Mouse (Mus musculus): ENCODE results near the gene Arhgap24.
A peak's percentile ranks its signal among the peaks of the same experiment; 100 is the strongest.

The Arhgap24 gene

DNA sequence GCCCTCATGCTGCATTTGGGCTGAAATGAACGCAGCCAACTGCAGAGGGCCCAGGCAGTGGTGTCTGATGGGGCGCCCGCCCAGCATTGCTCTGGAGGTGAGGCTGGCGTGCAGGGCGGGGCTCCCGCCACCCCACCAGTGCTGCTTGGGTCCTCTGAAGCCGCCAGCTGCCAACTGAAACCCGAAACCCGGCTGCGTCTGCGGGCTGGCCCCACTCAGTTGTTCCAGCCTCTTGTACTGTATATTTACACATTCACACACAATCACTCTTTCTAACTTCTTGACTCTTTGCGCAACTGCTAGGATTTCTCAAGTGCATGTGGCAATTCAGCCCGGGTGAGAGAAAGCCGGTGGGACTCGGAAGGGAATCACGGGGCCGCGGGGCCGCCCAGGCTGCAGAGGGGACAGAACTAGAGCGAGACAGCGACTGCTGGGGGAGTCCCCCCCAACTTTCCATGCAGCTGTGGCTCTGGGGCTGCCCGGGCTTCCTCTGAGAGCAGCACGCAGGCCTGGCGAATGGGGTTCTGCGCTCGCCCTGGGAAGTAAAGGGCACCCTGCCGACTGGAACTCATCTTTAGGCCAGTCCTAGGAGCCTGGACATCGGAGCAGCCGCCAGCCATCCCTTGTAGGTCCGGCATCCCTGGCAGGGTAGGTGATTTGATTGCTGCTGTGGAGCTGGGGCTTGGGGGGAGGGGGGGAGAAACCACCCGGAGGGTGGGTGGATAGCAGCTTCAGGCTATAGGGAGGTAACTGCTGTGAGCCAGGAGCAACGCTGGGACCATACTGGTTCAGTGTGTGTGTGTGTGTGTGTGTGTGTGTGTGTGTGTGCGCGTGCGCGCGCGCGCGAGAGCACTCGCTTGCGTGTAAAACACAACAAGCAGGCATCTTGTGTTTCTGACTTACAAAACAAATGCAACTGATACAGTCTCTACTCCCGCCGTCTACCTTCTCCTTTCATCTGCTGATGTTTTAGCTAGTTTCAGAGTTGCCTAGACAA is at the start of gene Arhgap24:
Arhgap24 (plus strand) TSS at position 177 of the 997 bp plus-strand sequence.
- peak; percentile 80 for DNase-seq (ENCODE audit: low spot score)

DNA sequence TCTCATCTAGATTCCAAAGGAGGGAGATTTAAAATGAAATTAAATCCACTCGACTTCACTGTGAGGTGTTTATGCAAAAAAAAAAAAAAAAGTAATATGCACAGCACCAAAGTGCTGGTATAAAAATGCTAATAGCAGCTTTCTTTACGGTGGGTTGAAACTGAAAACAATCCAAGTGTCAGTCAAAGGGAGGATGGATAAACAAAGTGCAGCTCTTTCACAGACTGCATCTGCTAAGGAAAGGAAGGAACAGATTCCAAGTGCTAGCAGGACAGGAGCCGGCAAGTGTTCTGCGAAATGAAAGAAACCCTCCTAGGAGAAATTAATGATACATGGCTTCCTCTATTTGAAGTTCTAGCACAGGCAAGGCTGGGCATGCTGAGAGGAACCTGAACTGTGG is 47.0 kb upstream of the Arhgap24 start:
- DNase-seq (ENCODE audit: low spot score) = no peak

DNA sequence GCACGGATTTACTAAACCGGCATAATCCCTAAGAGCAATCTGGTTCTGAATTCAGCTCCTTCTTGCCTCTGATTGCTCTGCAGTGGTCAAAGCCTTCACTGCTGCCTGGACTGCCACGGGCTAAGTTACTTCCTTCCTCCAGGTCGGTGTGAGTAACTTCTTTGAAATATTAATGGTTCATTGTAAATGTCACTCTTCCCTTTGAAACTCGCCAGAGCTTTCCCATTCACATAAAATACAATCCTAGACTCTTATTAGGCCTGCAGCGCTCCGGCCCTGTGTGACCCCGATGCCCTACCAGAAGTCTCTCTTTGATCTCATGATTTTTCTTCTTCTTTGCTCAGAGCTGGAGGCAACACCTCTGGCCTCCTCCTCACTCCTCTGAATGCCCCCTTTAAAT is 44.6 kb upstream of the Arhgap24 start:
- DNase-seq (ENCODE audit: low spot score) = peak; percentile 29

DNA sequence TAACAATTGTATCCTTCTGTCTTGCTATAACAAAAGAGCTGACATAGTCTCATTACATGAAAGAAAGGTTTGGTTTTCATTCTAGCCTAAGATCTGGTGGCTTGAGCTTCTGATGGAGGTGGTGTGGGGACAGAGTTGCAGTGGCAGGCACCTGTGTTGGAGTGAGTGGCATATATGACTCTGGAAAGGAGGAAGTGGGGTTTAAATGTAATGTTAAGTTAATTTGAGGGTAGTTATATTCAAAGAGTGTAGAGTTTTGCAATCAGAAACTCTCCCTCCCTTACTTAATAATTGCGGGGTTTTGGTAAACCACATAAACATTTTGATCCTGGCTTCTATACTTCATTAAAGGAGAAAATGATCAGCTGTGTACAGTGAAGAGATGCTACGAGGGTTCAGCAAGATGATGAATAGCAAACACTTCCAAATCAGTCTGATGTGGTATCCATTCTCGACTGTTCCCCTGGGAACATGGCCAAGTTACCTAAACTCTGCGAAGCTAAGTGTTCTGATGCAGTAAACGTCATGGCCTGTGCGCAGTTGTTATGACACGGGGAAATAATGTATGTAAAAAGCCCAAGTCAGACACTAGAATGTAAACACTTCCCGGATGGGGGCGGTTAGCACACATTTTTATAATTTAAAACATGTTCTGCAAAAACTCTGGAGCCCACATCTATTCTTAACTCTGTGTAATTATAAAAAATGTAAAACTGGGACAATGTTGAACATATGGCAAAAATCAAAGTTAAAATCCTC is 41.9 kb upstream of the Arhgap24 start:
- no peak for DNase-seq (ENCODE audit: low spot score)

DNA sequence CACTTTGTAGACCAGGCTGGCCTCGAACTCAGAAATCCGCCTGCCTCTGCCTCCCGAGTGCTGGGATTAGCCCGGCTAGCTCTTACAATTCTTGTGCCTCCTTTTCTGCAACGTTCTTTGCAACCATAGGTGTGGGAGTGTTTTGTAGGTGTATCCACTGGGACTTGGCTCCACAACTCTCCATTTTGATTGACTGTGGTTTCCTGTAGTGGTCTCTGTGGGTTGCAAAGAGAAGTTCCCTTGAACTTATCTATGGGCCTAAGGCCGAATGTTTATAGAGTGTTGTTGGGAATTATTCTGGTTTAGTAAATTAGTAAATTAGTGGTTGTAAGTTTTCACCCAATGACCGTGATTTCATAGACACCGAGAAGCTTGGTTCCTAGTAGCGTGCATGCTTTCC is 33.8 kb upstream of the Arhgap24 start:
- DNase-seq (ENCODE audit: low spot score) = no peak

DNA sequence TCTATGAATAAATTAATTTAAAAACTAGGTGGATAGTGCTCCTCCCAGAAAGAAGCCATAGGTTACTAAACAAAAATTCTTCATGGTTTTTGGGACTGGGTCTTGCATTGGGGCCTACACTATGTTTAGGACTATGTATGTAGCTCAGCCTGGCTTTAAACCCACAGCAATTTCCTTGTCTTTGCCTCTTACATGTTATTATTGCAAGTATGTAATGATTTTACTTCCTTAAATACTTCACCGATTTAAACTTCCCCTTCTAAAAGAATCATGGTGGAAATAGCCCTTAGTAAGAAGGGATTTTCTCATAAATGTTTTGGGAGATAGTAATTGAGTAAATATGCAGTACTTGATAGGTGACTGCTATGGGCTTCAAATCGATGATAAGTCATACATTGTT is 30.3 kb upstream of the Arhgap24 start:
- DNase-seq (ENCODE audit: low spot score) = no peak

DNA sequence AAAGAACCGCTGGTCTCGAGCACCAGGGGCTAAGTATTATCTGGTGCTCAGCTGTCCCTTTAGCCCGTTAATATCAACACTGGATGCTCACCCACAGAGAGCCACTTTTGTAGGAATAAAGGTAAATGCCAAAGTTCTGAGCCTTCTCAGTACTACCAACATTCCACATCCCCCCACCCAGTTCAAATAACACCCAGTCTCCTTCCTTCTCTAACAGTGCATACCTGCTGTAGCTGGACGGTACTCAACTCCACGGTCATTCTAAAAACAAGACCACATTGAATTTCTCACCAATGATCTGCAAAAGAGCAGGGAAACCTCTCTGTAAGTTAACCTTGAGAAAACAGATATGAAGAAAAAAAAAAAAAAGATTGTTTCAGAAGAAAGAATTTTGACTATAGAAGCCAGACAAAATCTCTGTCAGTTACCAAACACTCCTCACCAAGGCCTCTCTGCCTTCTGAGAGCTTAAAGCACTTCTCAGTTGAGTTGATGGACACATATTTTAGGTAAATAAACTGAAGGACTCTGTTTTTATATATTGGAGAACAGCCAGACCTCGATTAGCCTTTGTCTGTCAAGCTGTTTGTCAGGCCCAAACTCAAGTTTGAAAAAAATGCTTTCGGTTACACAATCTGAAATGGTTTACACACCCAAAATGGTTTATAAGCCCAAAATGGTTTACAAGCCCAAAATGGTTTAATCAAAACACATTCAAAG is 29.0 kb upstream of the Arhgap24 start:
- no peak for DNase-seq (ENCODE audit: low spot score)

DNA sequence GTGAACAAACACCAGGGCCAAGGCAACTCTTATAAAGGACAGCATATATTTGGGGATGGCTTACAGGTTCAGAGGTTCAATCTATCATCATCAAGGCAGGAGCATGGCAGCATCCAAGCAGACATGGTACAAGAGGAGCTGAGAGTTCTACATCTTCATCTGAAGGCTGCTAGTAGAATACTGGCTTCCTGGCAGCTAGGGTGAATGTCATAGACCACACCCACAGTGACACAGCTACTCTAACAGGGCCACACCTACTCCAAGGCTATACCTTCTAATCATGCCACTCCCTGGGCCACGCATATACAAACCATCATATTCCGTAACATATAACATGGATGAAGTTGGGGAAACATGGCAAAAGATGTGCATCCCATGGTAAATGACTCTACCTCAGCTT is 27.9 kb upstream of the Arhgap24 start:
- no peak for DNase-seq (ENCODE audit: low spot score)

DNA sequence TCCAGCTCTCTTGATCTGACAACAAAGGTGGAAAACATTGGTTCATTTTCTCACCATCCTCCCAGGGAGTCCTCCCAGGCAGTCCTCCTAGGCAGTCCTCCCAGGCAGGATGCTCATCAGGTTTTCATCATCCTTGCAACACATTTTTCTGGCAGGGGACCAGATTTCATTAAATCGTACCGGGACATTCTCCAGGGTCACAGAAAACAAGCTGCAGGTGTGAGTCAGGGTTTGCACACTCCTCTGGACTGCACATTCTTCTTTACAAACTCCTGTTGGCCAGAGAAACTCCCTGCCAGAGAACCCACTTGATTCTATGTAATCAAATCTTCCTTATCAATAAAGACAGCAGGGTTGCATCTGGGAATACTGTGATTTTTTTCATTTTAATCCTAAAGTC is 25.9 kb upstream of the Arhgap24 start:
- no peak for DNase-seq (ENCODE audit: low spot score)

DNA sequence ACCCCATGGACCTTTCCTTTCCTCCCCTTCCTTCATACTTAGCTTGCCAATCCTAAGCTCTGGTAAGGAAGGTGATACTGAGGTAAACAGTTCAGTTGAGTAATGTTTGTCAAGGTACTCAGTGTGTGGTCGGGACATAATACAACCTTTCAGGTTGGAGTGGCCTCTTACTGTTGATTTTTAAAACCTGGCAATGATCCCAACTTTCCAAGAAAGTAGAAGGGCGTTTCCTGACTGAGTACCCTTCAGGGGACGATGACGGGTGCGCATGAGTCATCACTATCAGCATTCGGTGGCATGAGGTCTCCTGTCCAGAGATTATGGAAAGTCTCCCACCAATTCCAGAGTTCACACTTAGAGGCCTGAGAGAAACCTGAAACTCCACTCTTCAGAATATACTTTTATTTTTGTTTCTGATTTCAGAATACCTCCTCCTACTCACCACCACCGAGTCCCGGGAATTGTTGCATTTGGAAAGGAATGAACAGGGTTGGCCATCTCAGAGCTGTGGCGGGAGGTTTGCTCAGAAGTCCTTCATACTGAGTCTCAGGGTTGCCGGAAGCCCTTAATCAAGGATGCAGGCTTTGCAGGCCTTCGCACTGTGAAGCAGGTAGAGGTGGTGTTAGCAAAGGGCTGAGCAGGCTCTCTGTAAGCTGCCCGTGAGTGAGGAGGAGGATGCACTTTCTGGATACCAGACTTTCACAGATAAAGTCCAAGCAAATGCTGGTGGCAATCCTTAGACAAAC is 20.6 kb upstream of the Arhgap24 start:
- no peak for DNase-seq (ENCODE audit: low spot score)

DNA sequence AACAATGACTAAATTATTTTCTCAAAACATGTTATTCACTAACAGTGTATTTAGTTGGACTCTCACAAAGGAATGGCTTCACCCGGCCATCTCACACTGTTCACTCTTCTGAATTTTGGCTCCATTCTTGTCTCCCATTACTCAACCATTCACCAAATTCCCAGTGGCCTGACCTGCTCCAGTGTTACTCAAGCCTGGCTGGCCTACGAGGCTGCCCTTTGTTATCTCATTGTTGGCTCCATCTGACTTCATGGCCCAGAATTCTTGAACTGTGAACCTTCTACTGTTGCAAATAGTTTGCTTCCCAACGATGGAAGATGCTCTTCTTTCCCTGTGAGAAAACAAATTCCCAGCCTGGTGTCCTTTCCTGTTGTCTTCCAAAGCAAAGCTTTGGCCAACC is 18.2 kb upstream of the Arhgap24 start:
- no peak for DNase-seq (ENCODE audit: low spot score)

DNA sequence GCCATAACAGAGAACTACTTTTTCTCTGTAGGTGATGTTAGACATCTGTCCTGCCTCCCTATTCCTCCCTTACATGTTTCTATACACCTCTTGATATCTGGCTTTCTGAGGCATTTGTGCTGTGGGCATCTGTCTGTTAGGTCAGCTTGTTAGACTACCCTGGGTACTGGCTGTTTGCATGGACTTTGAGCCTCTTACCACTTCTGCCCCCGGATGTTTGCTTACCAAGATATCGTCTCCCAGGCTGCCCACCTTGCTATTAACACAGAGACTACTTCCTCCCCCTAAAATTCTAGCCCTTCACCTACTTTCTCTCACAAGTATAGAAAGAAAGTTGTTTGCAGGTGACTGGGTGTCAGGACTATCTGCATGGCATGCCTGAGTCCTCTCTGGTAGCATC is 15.8 kb upstream of the Arhgap24 start:
- no peak for DNase-seq (ENCODE audit: low spot score)

DNA sequence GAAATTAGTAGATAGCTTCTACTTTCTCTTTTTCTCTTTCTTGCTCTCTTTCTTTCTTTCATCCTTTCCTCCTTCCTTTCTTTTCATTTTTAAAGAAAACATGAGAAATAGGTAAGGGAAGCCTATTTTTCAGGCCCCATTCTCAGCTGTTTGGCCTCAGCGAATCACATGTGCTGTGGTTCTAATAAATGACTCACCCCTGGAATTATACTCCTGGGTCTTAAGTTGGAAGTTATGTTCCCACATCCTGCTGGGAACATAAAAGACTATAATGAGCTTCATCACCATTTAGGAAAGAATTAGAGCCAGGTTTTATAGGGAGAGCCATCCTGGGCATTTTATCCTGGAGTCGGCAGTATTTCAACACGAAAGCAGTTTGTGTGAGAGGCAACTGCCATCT is 12.9 kb upstream of the Arhgap24 start:
- DNase-seq (ENCODE audit: low spot score) = no peak

DNA sequence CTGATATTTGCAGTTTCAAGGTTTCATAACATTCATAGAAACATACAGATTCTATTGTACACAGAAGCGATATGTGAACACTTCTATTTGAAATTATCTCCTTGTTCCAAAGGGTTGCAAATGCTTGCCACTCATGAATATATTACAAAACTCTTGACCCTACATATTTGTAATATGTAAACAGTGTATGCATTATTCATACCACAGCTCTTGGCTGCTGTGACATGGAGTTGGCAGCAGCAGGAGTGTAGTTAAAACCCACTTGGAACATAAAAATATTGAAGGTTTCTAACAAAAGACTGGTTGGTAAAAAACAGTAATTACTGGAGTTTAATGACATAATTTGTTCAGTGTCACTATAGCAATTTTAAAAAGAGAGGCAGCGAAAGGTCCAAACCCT is 10.9 kb upstream of the Arhgap24 start:
- no peak for DNase-seq (ENCODE audit: low spot score)

DNA sequence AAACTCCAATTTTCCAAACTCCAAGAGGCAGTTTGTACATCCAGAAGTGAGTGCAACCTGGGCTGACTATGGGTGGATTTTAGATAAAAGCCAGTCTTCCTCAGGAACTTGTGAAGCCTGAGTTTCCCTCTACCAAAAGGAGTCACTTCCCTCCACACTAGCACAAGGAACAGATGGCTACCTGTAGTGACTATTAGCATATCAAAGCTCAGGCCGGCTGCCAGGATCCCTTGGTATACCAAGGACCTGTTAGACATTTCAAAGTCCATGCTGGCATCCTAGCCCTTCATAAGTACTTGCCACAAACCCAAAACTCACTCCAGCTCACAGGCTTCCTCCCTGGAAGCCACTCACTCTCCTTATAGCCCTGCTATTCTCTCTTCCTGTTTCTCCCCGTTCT is 3.1 kb upstream of the Arhgap24 start:
- no peak for DNase-seq (ENCODE audit: low spot score)

DNA sequence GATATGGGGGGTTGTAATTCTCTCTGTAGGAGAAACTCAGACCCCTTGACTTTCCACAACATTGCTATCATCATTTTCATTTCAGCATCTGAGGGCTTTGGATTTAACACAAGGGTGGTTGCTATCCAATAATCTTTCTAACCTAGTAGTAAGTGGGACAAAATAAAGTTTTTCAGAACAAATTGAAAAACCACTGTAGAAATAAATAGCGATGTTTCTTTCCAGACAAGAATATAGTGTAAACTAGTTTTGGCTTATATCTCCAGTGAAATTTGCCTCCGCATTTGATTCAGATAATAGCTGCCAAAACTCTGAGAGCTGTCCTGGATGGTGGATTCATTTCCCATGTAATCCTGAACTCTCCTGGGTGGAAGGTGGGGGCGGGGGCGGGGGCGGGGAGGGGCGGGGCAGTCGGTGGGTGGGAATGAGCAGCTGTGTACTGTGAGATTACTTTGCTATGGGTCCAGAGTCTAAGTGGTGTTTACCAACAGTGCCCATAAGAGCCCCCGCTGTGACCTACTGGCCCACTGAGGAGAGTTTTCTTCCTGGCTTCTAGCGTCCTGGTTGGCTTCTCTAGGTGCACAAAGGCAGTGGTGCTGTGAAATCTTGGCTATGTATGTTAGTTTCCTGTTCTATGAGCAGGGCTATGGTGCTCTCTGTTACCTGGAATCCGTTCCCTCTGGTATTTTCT is 2.2 kb downstream of the Arhgap24 start:
- DNase-seq (ENCODE audit: low spot score) = no peak

DNA sequence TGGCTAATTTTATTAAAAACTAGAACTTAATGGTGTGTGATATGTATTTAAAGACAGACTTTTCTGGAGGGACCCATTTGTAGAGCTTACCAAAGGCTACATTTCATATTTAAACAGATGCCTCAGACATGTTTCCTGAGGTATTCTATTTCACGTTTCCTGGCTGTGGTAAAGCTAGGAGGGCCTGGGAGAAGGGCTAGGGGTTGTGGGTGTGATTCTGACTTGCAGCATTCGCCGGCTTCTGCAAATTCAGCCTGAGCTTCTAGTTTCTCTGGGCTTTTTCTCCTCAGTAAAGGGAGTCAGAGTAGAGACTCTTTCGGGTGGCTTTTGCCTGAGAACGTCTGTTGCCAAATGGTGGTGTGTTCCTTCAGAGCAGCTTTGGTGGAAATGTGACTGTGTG is 10.4 kb downstream of the Arhgap24 start:
- DNase-seq (ENCODE audit: low spot score) = no peak

DNA sequence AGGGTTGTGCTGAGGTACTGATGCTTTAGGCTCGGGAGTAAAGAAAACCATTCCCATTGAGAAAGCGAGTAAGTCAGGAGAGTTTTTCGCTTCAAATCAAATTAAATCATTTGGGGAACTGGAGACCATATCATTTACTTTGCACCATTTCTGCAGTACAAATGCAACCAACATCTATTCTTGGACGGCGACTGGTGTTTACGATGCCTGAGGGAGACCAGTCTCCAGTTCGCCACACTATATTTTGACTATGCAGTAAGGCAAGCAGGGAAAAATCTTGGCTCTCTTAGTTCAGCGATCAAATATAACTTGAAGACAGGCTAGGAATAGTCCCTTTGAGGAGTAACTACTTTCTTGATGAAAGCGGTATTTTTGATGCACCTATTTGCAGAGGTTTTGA is 11.0 kb downstream of the Arhgap24 start:
- no peak for DNase-seq (ENCODE audit: low spot score)

DNA sequence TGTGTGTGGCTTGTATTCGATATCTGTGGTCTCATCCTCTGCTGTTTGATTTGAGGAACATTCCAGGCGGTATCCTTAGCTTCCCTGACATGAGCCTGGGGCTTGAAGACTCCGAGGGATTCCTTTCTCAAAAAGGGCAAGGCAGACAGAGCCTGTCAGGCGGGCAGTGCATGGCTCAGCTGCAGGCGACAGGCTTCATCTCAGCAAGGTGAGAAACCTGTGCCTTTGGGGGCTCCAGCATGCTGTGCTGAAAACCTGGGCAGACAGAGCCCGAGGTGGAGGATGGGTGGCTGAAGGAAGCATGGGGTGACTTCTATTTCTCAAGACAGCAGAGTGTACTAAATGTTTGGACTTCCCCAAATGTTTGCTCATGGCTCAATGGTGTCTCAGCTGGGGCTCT is 13.6 kb downstream of the Arhgap24 start:
- DNase-seq (ENCODE audit: low spot score) = no peak

DNA sequence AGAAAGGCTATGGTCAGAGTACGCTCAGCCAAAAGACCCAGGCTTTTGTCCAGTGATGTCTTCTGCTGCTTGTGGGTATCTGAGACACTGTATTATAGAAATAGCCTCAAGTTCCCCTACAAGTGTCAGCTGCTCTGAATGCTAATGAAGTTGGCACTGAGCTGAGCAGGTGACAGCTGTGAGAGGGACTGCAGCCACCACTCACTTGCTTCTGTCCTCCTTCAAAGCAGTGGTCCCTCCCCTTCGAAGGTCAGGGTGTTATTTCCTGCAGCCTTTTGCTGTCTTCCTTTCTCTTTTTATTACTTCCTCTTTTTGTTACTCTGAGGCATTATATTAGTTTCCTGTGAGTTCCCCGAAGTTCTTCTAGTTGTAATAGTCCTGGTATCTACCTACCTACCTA is 16.0 kb downstream of the Arhgap24 start:
- DNase-seq (ENCODE audit: low spot score) = no peak

DNA sequence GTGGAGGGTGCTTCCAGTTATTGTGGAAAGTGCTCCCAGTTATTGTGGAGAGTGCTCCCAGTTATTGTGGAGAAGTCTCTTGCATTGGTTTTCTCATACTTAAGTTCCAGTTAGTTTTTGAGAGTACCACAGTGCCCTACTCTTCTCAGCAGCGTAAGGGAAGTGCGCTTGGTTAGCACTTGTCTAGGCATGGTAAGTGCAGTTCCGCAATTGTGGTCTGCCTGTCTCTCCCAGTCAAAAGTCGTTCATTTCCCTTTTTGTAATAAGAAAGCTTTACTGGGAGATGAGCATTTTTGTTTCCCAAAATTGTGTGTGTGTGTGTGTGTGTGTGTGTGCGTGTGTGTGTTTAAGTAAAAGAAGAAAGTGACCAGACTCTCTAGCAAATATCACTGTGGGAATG is 17.6 kb downstream of the Arhgap24 start:
- DNase-seq (ENCODE audit: low spot score) = no peak

All from embryo, embryonic 10.5 days (tissue).